Comparison of ENCODE assay signal across 23 mouse cellular contexts in the genomic region with DNA sequence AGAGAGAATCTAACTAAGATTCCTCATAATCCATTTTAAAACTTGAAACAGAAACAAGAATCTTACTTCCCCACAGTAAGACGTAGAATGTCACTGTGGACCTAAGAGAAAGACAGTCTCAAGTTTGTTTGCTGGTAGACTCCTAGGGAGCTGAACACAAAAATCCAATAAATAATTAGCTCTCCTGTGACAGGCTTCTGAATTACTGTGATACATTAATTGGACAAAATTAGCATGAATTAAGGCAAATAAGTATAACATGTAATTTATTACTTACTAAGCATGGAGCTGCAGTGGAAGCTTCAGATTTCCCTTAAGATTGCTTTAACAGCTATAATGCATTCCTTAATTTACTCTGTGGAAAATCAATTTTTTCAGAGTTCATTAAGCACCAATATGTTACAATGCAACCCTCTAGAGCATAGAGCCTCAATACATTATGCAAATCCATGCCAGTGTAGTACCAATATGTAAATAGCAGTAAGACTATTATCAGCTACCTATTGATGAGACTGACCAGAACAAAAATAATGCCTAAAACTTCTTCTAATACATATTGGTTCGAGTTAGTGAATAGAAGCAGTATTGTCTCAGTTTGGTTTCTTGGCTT.
DNase-seq lines count a peak whose midpoint lies in the region; ATAC-seq lines count a peak whose summit lies in the region.
"Had no signal": no experiment of that assay in that cellular context is flagged by ENCODE, and none has a peak within 500 bp of the region (broad histone marks: within the 10 kb centered on the region; RNA-seq: fewer than 3 reads in every experiment).

No protein-coding gene starts in this region.

- no peaks in the 10 kb centered on the region; the same call in 1 of the 2 replicates for H3K4me1 ChIP-seq in forebrain, embryonic 14.5 days (ENCODE audit: control insufficient read depth, insufficient read depth, low read length)
- no peaks in the 10 kb centered on the region for H3K4me1 ChIP-seq in forebrain, embryonic 10.5 days
- no peaks in the 10 kb centered on the region for H3K4me1 ChIP-seq in neural tube, embryonic 11.5 days (ENCODE audit: control insufficient read depth, insufficient read depth, low read length)
- H3K4me1 ChIP-seq in midbrain, embryonic 13.5 days (replicated peaks) = no peaks in the 10 kb centered on the region
- H3K4me1 ChIP-seq in intestine, embryonic 15.5 days (replicated peaks) = no peaks in the 10 kb centered on the region
- H3K4me1 ChIP-seq: heart, embryonic 15.5 days had no signal

- ATAC-seq in forebrain, embryonic 14.5 days = peak; percentile 26; the same call in 1 of the 2 replicates
- peak; percentile 82; the same call in 1 of the 2 replicates for ATAC-seq in neural tube, embryonic 11.5 days (ENCODE audit: insufficient read depth, low FRiP score, low TSS enrichment)
- ATAC-seq in midbrain, embryonic 13.5 days = peak; percentile 69; the same call in 1 of the 2 replicates
- ATAC-seq in intestine, embryonic 15.5 days = no peak
- ATAC-seq: inflammation-experienced regulatory T-cells, adult 6 months had no signal

- no peaks in the 10 kb centered on the region for H3K9me3 ChIP-seq in forebrain, embryonic 14.5 days (replicated peaks; ENCODE audit: control insufficient read depth, low read length)
- H3K9me3 ChIP-seq in forebrain, embryonic 10.5 days = no peaks in the 10 kb centered on the region
- no peaks in the 10 kb centered on the region for H3K9me3 ChIP-seq in neural tube, embryonic 11.5 days (ENCODE audit: control insufficient read depth, low read length)
- no peaks in the 10 kb centered on the region for H3K9me3 ChIP-seq in midbrain, embryonic 13.5 days
- no peaks in the 10 kb centered on the region for H3K9me3 ChIP-seq in intestine, embryonic 15.5 days
- H3K9me3 ChIP-seq: heart, embryonic 15.5 days had no signal

- no peaks in the 10 kb centered on the region for H3K36me3 ChIP-seq in forebrain, embryonic 14.5 days (ENCODE audit: control insufficient read depth, insufficient read depth, low read length)
- H3K36me3 ChIP-seq in forebrain, embryonic 10.5 days (replicated peaks) = no peaks in the 10 kb centered on the region
- no peaks in the 10 kb centered on the region for H3K36me3 ChIP-seq in neural tube, embryonic 11.5 days (ENCODE audit: control insufficient read depth, insufficient read depth, low read length)
- no peaks in the 10 kb centered on the region for H3K36me3 ChIP-seq in midbrain, embryonic 13.5 days
- no peaks in the 10 kb centered on the region for H3K36me3 ChIP-seq in intestine, embryonic 15.5 days
- H3K36me3 ChIP-seq: heart, embryonic 15.5 days had no signal

- H3K4me3 ChIP-seq in forebrain, embryonic 14.5 days (ENCODE audit: low read depth, low read length) = no peak overlapping the region
- H3K4me3 ChIP-seq in forebrain, embryonic 10.5 days = no peak overlapping the region
- H3K4me3 ChIP-seq in neural tube, embryonic 11.5 days (ENCODE audit: low read depth, low read length) = no peak overlapping the region
- H3K4me3 ChIP-seq in midbrain, embryonic 13.5 days (replicated peaks) = no peak overlapping the region
- no peak overlapping the region for H3K4me3 ChIP-seq in intestine, embryonic 15.5 days (replicated peaks)
- H3K4me3 ChIP-seq: gastrocnemius, adult 2 months; heart, embryonic 15.5 days; layer of hippocampus, adult 2 months; myocyte had no signal

- H3K27ac ChIP-seq in forebrain, embryonic 14.5 days (ENCODE audit: low read depth, low read length) = no peak overlapping the region
- H3K27ac ChIP-seq in forebrain, embryonic 10.5 days = no peak overlapping the region
- no peak overlapping the region for H3K27ac ChIP-seq in neural tube, embryonic 11.5 days (ENCODE audit: low read depth, low read length)
- H3K27ac ChIP-seq in midbrain, embryonic 13.5 days = no peak overlapping the region
- no peak overlapping the region for H3K27ac ChIP-seq in intestine, embryonic 15.5 days
- H3K27ac ChIP-seq: gastrocnemius, adult 2 months; heart, embryonic 15.5 days; layer of hippocampus, adult 2 months had no signal

- H3K9ac ChIP-seq in forebrain, embryonic 14.5 days (ENCODE audit: low read length) = no peak overlapping the region
- no peak overlapping the region for H3K9ac ChIP-seq in neural tube, embryonic 11.5 days (ENCODE audit: low read length)
- no peak overlapping the region for H3K9ac ChIP-seq in midbrain, embryonic 13.5 days (replicated peaks)
- H3K9ac ChIP-seq in intestine, embryonic 15.5 days = no peak overlapping the region
- H3K9ac ChIP-seq: heart, embryonic 15.5 days had no signal

- H3K27me3 ChIP-seq in forebrain, embryonic 14.5 days (replicated peaks; ENCODE audit: control insufficient read depth, insufficient read depth, low read length) = no peaks in the 10 kb centered on the region
- H3K27me3 ChIP-seq in forebrain, embryonic 10.5 days (ENCODE audit: poor library complexity, severe bottlenecking) = no peaks in the 10 kb centered on the region
- H3K27me3 ChIP-seq in neural tube, embryonic 11.5 days (ENCODE audit: control insufficient read depth, insufficient read depth, low read length) = no peaks in the 10 kb centered on the region
- no peaks in the 10 kb centered on the region for H3K27me3 ChIP-seq in midbrain, embryonic 13.5 days
- H3K27me3 ChIP-seq in intestine, embryonic 15.5 days (replicated peaks) = no peaks in the 10 kb centered on the region
- H3K27me3 ChIP-seq: heart, embryonic 15.5 days had no signal

- WGBS in forebrain, embryonic 14.5 days = 17% methylated on average over 2 of the region's 2 CpGs
- WGBS in forebrain, embryonic 10.5 days = 80% methylated on average over 2 of the region's 2 CpGs
- 45% methylated on average over 2 of the region's 2 CpGs for WGBS in neural tube, embryonic 11.5 days
- WGBS in midbrain, embryonic 13.5 days = 64% methylated on average over 2 of the region's 2 CpGs
- 73% methylated on average over 2 of the region's 2 CpGs for WGBS in intestine, embryonic 15.5 days

- H3K4me2 ChIP-seq in forebrain, embryonic 14.5 days (ENCODE audit: low read length) = no peak overlapping the region
- no peak overlapping the region for H3K4me2 ChIP-seq in neural tube, embryonic 11.5 days (ENCODE audit: low read depth)
- no peak overlapping the region for H3K4me2 ChIP-seq in midbrain, embryonic 13.5 days (replicated peaks)
- no peak overlapping the region for H3K4me2 ChIP-seq in intestine, embryonic 15.5 days (replicated peaks)
- H3K4me2 ChIP-seq: heart, embryonic 15.5 days had no signal

- DNase-seq in forebrain, embryonic 14.5 days (ENCODE audit: low spot score) = peak; percentile 29
- DNase-seq in forebrain, embryonic 10.5 days (ENCODE audit: extremely low spot score, low spot score) = no peak
- DNase-seq in neural tube, embryonic 11.5 days (ENCODE audit: low spot score) = no peak
- DNase-seq in neural tube, embryonic 10.5 days (ENCODE audit: extremely low spot score, low spot score) = no peak
- DNase-seq in T-cell, adult 2 months (ENCODE audit: low spot score) = no peak
- DNase-seq in embryo, embryonic 9.5 days (ENCODE audit: extremely low spot score) = no peak
- DNase-seq: adrenal gland, postnatal 36 days; cerebellum, adult 11-12 months; cerebellum, postnatal 10 days; gastrocnemius, adult 2 months; heart, postnatal 36 days; kidney, adult 2 months; kidney, postnatal 14 days; layer of hippocampus, postnatal 36 days; lung, postnatal 4 days; right cerebral cortex, postnatal 25 days; spleen, adult 18-20 months had no signal
